Mouse (Mus musculus): ENCODE results near the gene Cdc42bpg. TPM values are rescaled to one million over a fixed set of nuclear protein-coding genes. Genes with fewer than 3 reads are reported as not detected.
A peak's percentile ranks its signal among the peaks of the same experiment; 100 is the strongest.

The Cdc42bpg gene
- total and polyA plus RNA-seq, 3 experiments = 2.6 to 4.5 TPM; not detected in 1

DNA sequence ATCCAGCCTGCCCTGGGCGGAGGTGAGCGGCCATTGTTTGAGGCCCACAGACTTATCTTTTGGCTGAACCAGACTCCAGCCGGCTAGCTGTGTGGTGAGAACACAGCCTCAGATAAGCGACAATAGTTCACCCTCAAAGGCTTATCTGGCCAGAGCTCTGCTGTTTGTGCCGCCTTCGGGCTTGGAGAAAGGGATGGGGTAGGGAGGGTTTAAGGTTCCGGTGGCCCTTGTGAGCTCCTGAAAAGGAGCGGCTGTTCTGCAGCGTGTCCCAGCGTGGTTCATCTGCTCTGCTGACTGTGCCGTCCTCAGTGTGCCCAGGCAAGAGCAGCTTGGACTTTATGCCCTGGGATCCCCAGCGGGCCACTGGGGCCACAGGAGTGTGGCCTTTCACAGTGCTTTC, 21.8 kb upstream of the Cdc42bpg start:
- peak overlapping the region; percentile 73 for H3K9ac ChIP-seq (ENCODE audit: control insufficient read depth, low read depth, low read length, poor library complexity, severe bottlenecking)
- H3K4me1 ChIP-seq (ENCODE audit: control insufficient read depth in 1 of 2, insufficient read depth in 2 of 2, low read length in 2 of 2) = peaks cover 31 to 44% of the 10 kb centered on the region in 2 experiments
- peak; percentile 91 for DNase-seq (ENCODE audit: low read depth, low spot score)
- H3K36me3 ChIP-seq (ENCODE audit: control insufficient read depth in 1 of 2, insufficient read depth in 2 of 2, low read length in 2 of 2) = peaks cover 16 to 42% of the 10 kb centered on the region in 2 experiments
- no peaks in the 10 kb centered on the region for H3K27me3 ChIP-seq (ENCODE audit: control insufficient read depth in 1 of 2, insufficient read depth in 2 of 2, low read length in 2 of 2)
- H3K4me3 ChIP-seq (ENCODE audit: control insufficient read depth in 1 of 2, insufficient read depth in 1 of 2, low read depth in 2 of 2, low read length in 2 of 2) = peak overlapping the region; percentile 7 to 33; a peak in 3 of 4 replicates
- TF ChIP-seq ETS1 (IDR thresholded peaks at IDR 0.05; ENCODE audit: low read depth, low read length) (peak; percentile 96), RCOR1 (IDR thresholded peaks at IDR 0.05; ENCODE audit: low read depth, low read length) (peak; percentile 89), POLR2A (IDR thresholded peaks at IDR 0.05; ENCODE audit: control insufficient read depth in 1 of 2, insufficient read depth in 1 of 2, low read depth in 1 of 2, low read length in 2 of 2, poor library complexity in 1 of 2) (peak in 1 of 2 experiments; percentile 70; a peak in 2 of 4 replicates), GABPA (IDR thresholded peaks at IDR 0.05; ENCODE audit: low read depth, low read length) (no peak), MXI1 (IDR thresholded peaks at IDR 0.05; ENCODE audit: low read depth, low read length) (no peak; the same call in 1 of the 2 replicates), TAL1 (IDR thresholded peaks at IDR 0.05; ENCODE audit: low read length) (peak; percentile 85), SIN3A (IDR thresholded peaks at IDR 0.05; ENCODE audit: low read length) (peak; percentile 87), NELFE (IDR thresholded peaks at IDR 0.05; ENCODE audit: low read depth, low read length) (peak; percentile 56), MAZ (IDR thresholded peaks at IDR 0.05; ENCODE audit: low read depth, low read length) (peak; percentile 49; the same call in 1 of the 2 replicates), HCFC1 (IDR thresholded peaks at IDR 0.05; ENCODE audit: low read depth, low read length) (0 out of 2 replicates have a peak, but pooled peaks have one; percentile 36), CTCF (IDR thresholded peaks at IDR 0.05 in 2 of 3, conservative IDR thresholded peaks at IDR 0.05 in 1 of 3; ENCODE audit: control insufficient read depth in 1 of 3, insufficient read depth in 1 of 3, low read depth in 2 of 3, low read length in 3 of 3, poor library complexity in 1 of 3, severe bottlenecking in 1 of 3) (no peak), GATA1 (IDR thresholded peaks at IDR 0.05; ENCODE audit: low read depth, low read length) (peak; percentile 97), TCF12 (IDR thresholded peaks at IDR 0.05; ENCODE audit: low read depth, low read length) (peak; percentile 93), MYC (IDR thresholded peaks at IDR 0.05; ENCODE audit: low read depth, low read length) (0 out of 2 replicates have a peak, but pooled peaks have one; percentile 29), EP300 (IDR thresholded peaks at IDR 0.05; ENCODE audit: low read depth in 1 of 2, low read length in 2 of 2) (peak; percentile 88 to 97)
- peak overlapping the region; percentile 98 for H3K27ac ChIP-seq (ENCODE audit: control insufficient read depth, low read depth, low read length)
- H3K9me3 ChIP-seq (replicated peaks; ENCODE audit: insufficient read depth, low read length) = no peaks in the 10 kb centered on the region
- peaks cover 16% of the 10 kb centered on the region for H3K79me2 ChIP-seq (ENCODE audit: control insufficient read depth, insufficient read depth, low read length, poor library complexity)

DNA sequence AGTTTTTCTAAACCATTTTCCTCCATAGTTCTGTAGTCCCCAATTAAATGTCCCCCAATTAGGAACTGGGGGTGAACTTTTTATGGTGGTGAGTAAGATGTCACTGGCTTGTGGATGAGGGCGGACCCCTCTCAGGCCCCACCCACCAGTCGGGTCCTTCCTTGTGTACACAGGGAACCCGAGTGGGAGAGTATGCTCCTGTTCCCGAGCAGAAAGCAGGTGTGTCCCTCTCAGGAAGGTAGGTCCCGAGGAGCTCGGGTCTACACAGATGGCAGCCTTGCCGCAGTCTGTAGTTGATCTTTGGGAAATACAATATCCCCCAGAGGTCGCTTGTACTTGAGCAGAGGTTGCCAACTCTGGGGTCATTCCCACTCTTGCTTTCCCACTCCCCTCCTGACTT, 21.0 kb upstream of the Cdc42bpg start:
- DNase-seq (ENCODE audit: low read depth, low spot score) = no peak
- H3K9ac ChIP-seq (ENCODE audit: control insufficient read depth, low read depth, low read length, poor library complexity, severe bottlenecking) = peak overlapping the region; percentile 73

More for the DNA sequence above, 21.0 kb upstream of the Cdc42bpg start:
- Histone ChIP-seq H3K9me3 (replicated peaks; ENCODE audit: insufficient read depth, low read length) (no peaks in the 10 kb centered on the region), H3K36me3 (ENCODE audit: control insufficient read depth in 1 of 2, insufficient read depth in 2 of 2, low read length in 2 of 2) (peaks cover 17 to 35% of the 10 kb centered on the region in 2 experiments), H3K79me2 (ENCODE audit: control insufficient read depth, insufficient read depth, low read length, poor library complexity) (peaks cover 9% of the 10 kb centered on the region), H3K27me3 (ENCODE audit: control insufficient read depth in 1 of 2, insufficient read depth in 2 of 2, low read length in 2 of 2) (no peaks in the 10 kb centered on the region), H3K4me3 (ENCODE audit: control insufficient read depth in 1 of 2, insufficient read depth in 1 of 2, low read depth in 2 of 2, low read length in 2 of 2) (peak overlapping the region in 1 of 2 experiments; percentile 33; a peak in 2 of 4 replicates), H3K4me1 (ENCODE audit: control insufficient read depth in 1 of 2, insufficient read depth in 2 of 2, low read length in 2 of 2) (peaks cover 27 to 37% of the 10 kb centered on the region in 2 experiments), H3K27ac (ENCODE audit: control insufficient read depth, low read depth, low read length) (peak overlapping the region; percentile 98)
- no peak for TF ChIP-seq UBTF (IDR thresholded peaks at IDR 0.05; ENCODE audit: borderline replicate concordance, insufficient read depth, low read depth, low read length)
- TF ChIP-seq USF1 (IDR thresholded peaks at IDR 0.05; ENCODE audit: low read depth, low read length) = no peak

All from MEL (cell line).